Mouse (Mus musculus) neural tube, embryonic 14.5 days (tissue): Measurements from ENCODE around the gene Tbc1d10a. TPM values are rescaled to one million over a fixed set of nuclear protein-coding genes. Genes with fewer than 3 reads are reported as not detected.

Source experiments
- ATAC-seq: fragments of 200-750 bp; cut with Nextera tagmentation; 2 replicates; pipeline ENCODE4 v1.8.0; 2017; ENCODE audit warnings: low read depth, mild to moderate bottlenecking, moderate TSS enrichment, moderate library complexity
- H3K27ac ChIP-seq: fragments of 300-500 bp; sonication (generic); 2 replicates; pipeline ENCODE4 v1.5.1; 2014; ENCODE audit warnings: low read depth, mild to moderate bottlenecking, control low read depth, low read length, moderate library complexity, mixed read lengths
- H3K27me3 ChIP-seq: fragments of 300-500 bp; sonication (generic); 2 replicates; pipeline ENCODE4 v1.6.1; 2014; ENCODE audit warnings: low read length; ENCODE audit not compliant: control insufficient read depth, insufficient read depth
- H3K36me3 ChIP-seq: fragments of 300-500 bp; sonication (generic); 2 replicates; pipeline ENCODE4 v1.6.1; 2014; ENCODE audit warnings: low read length, mixed read lengths; ENCODE audit not compliant: control insufficient read depth, insufficient read depth
- H3K4me1 ChIP-seq: fragments of 300-500 bp; sonication (generic); 2 replicates; pipeline ENCODE4 v1.6.1; 2014; ENCODE audit warnings: low read length; ENCODE audit not compliant: control insufficient read depth, insufficient read depth
- H3K4me2 ChIP-seq: fragments of 300-500 bp; sonication (generic); 2 replicates; pipeline ENCODE4 v1.6.1; 2014; ENCODE audit warnings: mild to moderate bottlenecking, low read depth, low read length, control low read depth
- H3K4me3 ChIP-seq: fragments of 300-500 bp; sonication (generic); 2 replicates; pipeline ENCODE4 v1.5.1; 2014; ENCODE audit warnings: low read depth, low read length, control low read depth, mixed read lengths
- H3K9ac ChIP-seq: fragments of 300-500 bp; sonication (generic); replicated peaks from 2 replicates; pipeline ENCODE4 v1.6.1; 2014; ENCODE audit warnings: low read depth, mild to moderate bottlenecking, control low read depth, low read length, mixed read lengths
- H3K9me3 ChIP-seq: fragments of 300-500 bp; sonication (generic); 2 replicates; pipeline ENCODE4 v1.6.1; 2016; ENCODE audit warnings: low read length; ENCODE audit not compliant: control insufficient read depth
- WGBS: fragments of 180-500 bp; shearing (Covaris S2); extraction: QIAGEN DNeasy Blood & Tissue Kit; methylation state at CpG from one replicate; pipeline ENCODE4 v1.1.7; 2014; 5-methylcytosine and 5-hydroxymethylcytosine counted together
- polyA plus RNA-seq: library from polyadenylated mRNA; unstranded; fragments of >200 nt; fragmentation: Nextera tagmentation; extraction: Ambion mirVana; gene quantifications from 2 replicates; pipeline ENCODE4 v1.2.1, GENCODE M21; 2014

Gene Tbc1d10a
- polyA plus RNA-seq, 1 experiment from 2014 or later = 19.8 TPM

DNA sequence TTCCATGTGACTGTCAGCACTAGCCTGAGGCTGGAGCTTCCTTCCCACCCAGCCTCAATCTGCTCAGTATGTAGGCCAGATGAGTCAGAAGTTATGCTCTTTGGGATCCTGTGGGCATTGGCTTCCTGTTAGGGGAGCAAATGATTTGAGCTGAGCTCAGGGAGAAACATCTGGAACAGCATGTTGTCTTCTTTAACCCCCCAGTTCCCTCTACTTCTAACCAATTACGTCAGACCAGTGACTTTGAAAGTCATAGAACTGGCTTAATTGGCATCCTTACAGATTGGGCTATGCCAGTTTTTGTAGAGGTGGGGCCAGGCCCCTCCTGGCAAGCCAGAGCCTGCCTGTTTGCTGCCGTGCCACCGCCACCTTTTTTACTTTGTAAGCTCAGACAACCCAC is 4.1 kb downstream of the Tbc1d10a start:
- Histone ChIP-seq H3K9me3 (no peaks in the 10 kb centered on the region), H3K4me3 (no peak overlapping the region), H3K4me2 (no peak overlapping the region), H3K27ac (no peak overlapping the region), H3K27me3 (no peaks in the 10 kb centered on the region), H3K36me3 (no peaks in the 10 kb centered on the region), H3K9ac (no peak overlapping the region), H3K4me1 (peaks cover 13% of the 10 kb centered on the region)
- 81% methylated on average over 3 of the region's 3 CpGs for WGBS
- ATAC-seq = no peak

DNA sequence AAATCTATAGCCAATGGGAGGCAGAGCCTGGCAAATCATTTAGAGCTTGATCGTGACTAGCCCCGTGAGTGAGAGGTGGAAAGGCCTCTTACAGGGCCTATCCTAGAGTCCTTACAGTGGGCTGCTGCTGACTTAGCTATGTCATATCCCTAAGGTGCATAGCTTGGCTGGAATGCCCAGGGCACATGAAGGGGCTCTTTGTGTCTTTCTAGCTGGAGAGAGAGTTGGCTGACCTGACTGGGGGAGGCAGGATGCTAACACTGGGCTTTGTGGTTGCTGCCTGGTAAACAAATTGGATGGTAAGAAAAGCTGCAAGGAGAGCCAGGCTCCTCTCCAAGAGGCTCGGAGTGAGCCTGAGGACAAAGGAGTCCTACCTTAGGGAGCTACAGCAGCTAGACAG is 6.2 kb downstream of the Tbc1d10a start:
- Histone ChIP-seq H3K36me3 (no peaks in the 10 kb centered on the region), H3K27me3 (no peaks in the 10 kb centered on the region), H3K4me3 (no peak overlapping the region), H3K27ac (no peak overlapping the region), H3K9ac (no peak overlapping the region), H3K9me3 (no peaks in the 10 kb centered on the region), H3K4me1 (peaks cover 7% of the 10 kb centered on the region), H3K4me2 (no peak overlapping the region)
- ATAC-seq = no peak
- 83% methylated on average over 3 of the region's 3 CpGs for WGBS

DNA sequence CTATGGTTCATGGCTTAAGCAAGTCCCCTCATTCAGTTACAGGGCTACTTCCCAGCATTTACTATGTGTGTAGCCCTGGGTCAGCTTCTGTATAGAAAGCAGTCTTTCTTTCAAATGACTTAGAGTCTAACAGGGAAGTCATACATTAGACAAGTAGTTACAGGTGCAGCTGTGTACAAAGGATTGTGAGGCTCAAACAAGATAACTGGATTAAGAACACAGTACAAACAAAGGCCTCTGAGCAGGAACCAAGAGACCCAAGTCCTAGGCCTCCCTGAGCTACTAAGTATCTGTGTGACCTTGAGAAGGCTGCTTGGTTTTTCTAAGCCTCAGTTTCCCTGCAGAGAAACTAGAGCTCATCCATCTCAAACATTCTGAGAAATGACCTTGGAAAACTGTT is 6.8 kb downstream of the Tbc1d10a start:
- H3K4me3 ChIP-seq = no peak overlapping the region
- H3K27me3 ChIP-seq = no peaks in the 10 kb centered on the region
- no peak for ATAC-seq
- H3K36me3 ChIP-seq = no peaks in the 10 kb centered on the region
- no peaks in the 10 kb centered on the region for H3K9me3 ChIP-seq
- no peak overlapping the region for H3K27ac ChIP-seq
- no peak overlapping the region for H3K9ac ChIP-seq
- H3K4me2 ChIP-seq = no peak overlapping the region
- H3K4me1 ChIP-seq = 0 out of 2 replicates have a peak, but pooled peaks cover 5% of the 10 kb centered on the region

- no peak for ATAC-seq
- Histone ChIP-seq H3K4me2 (no peak overlapping the region), H3K27ac (no peak overlapping the region), H3K27me3 (no peaks in the 10 kb centered on the region), H3K4me1 (no peaks in the 10 kb centered on the region), H3K9me3 (no peaks in the 10 kb centered on the region), H3K36me3 (no peaks in the 10 kb centered on the region), H3K9ac (no peak overlapping the region), H3K4me3 (no peak overlapping the region)
- 88% methylated on average over 3 of the region's 3 CpGs for WGBS
Measured at GRCm38 (mm10) chr11:4195597-4196031, 9.0 kb downstream of the Tbc1d10a start.

DNA sequence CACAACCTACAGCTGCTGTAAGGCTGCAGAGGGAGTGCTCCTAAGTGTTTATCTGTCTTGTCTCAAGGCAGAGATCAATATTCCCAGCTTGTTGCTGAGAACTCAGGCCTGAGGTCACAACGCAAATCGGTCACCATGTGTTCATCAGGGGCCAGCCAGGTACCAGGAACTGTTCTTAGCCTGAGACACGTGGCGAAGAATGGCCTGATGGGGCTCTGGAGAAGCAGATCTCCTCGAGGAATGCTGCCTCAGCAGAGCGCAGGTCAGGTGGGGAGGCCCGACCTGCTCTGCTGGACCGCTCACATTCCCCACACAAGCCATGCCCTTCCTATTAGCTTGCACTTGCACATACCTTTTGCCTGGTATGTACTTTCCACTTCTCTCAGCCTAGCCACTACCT is 10.0 kb downstream of the Tbc1d10a start:
- no peak overlapping the region for H3K27ac ChIP-seq
- no peak overlapping the region for H3K4me2 ChIP-seq
- H3K9me3 ChIP-seq = no peaks in the 10 kb centered on the region
- H3K27me3 ChIP-seq = no peaks in the 10 kb centered on the region
- WGBS = 72% methylated on average over 8 of the region's 8 CpGs
- H3K9ac ChIP-seq = no peak overlapping the region
- H3K4me1 ChIP-seq = no peaks in the 10 kb centered on the region
- no peaks in the 10 kb centered on the region for H3K36me3 ChIP-seq
- no peak for ATAC-seq
- no peak overlapping the region for H3K4me3 ChIP-seq

DNA sequence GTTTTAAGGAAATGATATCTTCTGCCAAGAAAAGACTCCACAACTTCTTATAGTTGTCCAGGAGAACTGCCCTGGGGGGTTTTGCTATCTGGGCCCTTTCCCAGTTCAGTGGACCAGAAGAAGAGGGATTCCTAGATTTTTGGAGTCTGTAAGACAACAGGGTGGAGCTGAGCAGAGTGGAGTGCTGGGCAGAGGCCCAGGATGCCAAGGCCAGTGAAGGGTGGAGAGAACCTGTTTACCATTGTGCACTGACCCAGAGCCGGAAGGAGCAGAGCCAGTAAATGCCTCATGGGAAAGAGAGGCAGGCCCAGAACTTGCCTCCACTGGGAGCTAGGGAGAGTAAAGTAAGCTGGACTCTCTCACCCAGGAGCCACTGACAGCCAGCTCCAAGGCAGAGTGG is 11.1 kb downstream of the Tbc1d10a start:
- H3K4me1 ChIP-seq = no peaks in the 10 kb centered on the region
- no peak for ATAC-seq
- no peaks in the 10 kb centered on the region for H3K27me3 ChIP-seq
- no peak overlapping the region for H3K4me3 ChIP-seq
- H3K36me3 ChIP-seq = no peaks in the 10 kb centered on the region
- no peak overlapping the region for H3K27ac ChIP-seq
- WGBS = 80% methylated on average over 1 of the region's 1 CpGs
- no peak overlapping the region for H3K9ac ChIP-seq
- no peaks in the 10 kb centered on the region for H3K9me3 ChIP-seq
- H3K4me2 ChIP-seq = no peak overlapping the region

DNA sequence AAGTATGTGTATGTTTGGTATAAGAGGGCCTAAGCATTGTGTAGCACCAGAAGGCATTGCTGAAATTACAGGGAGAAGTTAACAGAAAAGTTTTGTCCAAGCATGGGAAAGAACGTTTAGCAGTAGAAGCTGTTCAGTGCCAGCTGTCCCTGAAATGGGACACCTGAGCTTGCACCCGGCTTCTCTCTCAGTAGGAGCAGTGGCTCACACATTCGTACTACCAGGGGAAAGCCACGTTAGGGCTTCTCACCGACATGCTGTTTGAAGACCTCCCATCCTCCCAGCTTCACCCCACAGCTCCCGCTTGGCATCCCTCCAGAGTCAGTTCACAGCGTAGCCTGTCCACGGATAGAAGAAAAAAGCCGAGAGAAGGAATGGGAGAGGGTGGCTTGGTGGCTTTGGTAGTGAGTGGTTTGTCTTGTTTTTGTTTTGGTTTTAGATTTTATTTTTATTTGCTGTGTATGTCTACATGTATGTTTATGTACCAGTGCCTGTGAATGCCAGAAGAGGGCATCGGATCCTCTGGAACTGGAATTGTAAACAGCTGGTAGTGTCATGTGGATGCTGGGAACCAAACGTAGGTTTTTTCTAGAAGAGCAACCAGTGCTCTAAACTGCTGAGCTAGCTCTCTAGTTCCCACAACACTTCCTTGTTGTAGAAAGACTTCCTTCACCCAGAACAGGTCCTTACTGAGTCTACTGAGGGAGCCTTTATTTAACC is 15.6 kb downstream of the Tbc1d10a start:
- Histone ChIP-seq H3K9ac (no peak overlapping the region), H3K4me1 (0 out of 2 replicates have a peak, but pooled peaks cover 3% of the 10 kb centered on the region), H3K27ac (no peak overlapping the region), H3K27me3 (no peaks in the 10 kb centered on the region), H3K9me3 (no peaks in the 10 kb centered on the region), H3K4me3 (no peak overlapping the region), H3K4me2 (no peak overlapping the region), H3K36me3 (peaks cover 6% of the 10 kb centered on the region; the same call in 1 of the 2 replicates)
- no peak for ATAC-seq
- WGBS = 79% methylated on average over 11 of the region's 11 CpGs

DNA sequence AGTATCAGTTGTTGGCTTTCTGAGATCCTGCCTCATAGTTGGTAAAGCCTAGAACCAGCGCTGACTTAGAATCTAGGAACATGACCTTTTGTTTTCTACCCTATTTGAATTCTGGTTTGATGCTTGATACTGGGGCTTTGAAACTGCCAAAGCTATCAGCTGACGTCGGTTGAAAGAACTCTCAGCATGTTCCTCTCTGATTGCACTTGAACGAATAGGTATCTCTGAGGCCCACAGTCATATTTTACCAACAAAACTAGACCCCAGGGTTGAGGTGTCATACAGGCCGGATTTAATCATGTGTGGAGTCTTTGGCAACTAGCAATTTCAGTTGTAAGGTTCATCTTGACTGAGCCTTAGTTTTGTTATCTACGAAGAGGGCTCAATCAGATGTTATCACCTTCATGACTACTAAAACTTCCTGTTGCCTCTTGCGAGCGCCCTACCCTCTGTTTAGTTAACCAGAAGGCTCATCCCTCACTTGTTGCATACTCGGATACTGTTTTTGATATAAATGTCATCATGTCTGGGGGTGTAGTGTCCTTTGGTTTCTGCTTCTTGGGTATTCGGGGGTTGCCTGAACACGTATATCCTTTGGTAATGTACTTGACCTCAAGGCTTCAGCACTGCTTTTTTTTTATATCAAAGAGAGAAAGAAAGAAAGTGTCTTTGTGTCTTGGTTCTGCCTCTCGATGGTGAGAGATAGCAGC is 16.6 kb downstream of the Tbc1d10a start:
- Histone ChIP-seq H3K9ac (no peak overlapping the region), H3K4me2 (no peak overlapping the region), H3K9me3 (no peaks in the 10 kb centered on the region), H3K27ac (no peak overlapping the region), H3K36me3 (peaks cover 6% of the 10 kb centered on the region; the same call in 1 of the 2 replicates), H3K27me3 (no peaks in the 10 kb centered on the region), H3K4me1 (0 out of 2 replicates have a peak, but pooled peaks cover 3% of the 10 kb centered on the region), H3K4me3 (no peak overlapping the region)
- 79% methylated on average over 12 of the region's 12 CpGs for WGBS
- ATAC-seq = no peak

- no peaks in the 10 kb centered on the region for H3K9me3 ChIP-seq
- H3K27ac ChIP-seq = no peak overlapping the region
- no peak overlapping the region for H3K4me2 ChIP-seq
- 52% methylated on average over 2 of the region's 2 CpGs for WGBS
- H3K27me3 ChIP-seq = no peaks in the 10 kb centered on the region
- no peak overlapping the region for H3K4me3 ChIP-seq
- peaks cover 6% of the 10 kb centered on the region; the same call in 1 of the 2 replicates for H3K36me3 ChIP-seq
- H3K9ac ChIP-seq = no peak overlapping the region
- H3K4me1 ChIP-seq = 0 out of 2 replicates have a peak, but pooled peaks cover 3% of the 10 kb centered on the region
- no peak for ATAC-seq
Measured at GRCm38 (mm10) chr11:4203705-4204074, 17.1 kb downstream of the Tbc1d10a start.
